Mouse (Mus musculus) midbrain, embryonic 13.5 days (tissue): ENCODE results near the gene Rpp25l. TPM values are rescaled to one million over a fixed set of nuclear protein-coding genes. Genes with fewer than 3 reads are reported as not detected.

Experiments used
- ATAC-seq: fragments of 200-750 bp; cut with Nextera tagmentation; 2 replicates; pipeline ENCODE4 v1.8.0; 2017; ENCODE audit warnings: mild to moderate bottlenecking, moderate TSS enrichment, moderate library complexity
- H3K27ac ChIP-seq: fragments of 300-500 bp; sonication (generic); 2 replicates; pipeline ENCODE4 v1.5.1; 2015; ENCODE audit warnings: inconsistent platforms, mild to moderate bottlenecking, moderate library complexity
- H3K27me3 ChIP-seq: fragments of 300-500 bp; sonication (generic); 2 replicates; pipeline ENCODE4 v1.6.1; 2015; ENCODE audit warnings: mild to moderate bottlenecking, inconsistent platforms
- H3K36me3 ChIP-seq: fragments of 300-500 bp; sonication (generic); 2 replicates; pipeline ENCODE4 v1.6.1; 2015; ENCODE audit warnings: mild to moderate bottlenecking, inconsistent platforms
- H3K4me1 ChIP-seq: fragments of 300-500 bp; sonication (generic); replicated peaks from 2 replicates; pipeline ENCODE4 v1.6.1; 2015; ENCODE audit warnings: inconsistent platforms
- H3K4me2 ChIP-seq: fragments of 300-500 bp; sonication (generic); replicated peaks from 2 replicates; pipeline ENCODE4 v1.6.1; 2015; ENCODE audit warnings: moderate library complexity, mild to moderate bottlenecking, inconsistent platforms
- H3K4me3 ChIP-seq: fragments of 300-500 bp; sonication (generic); replicated peaks from 2 replicates; pipeline ENCODE4 v1.5.1; 2015; ENCODE audit warnings: mild to moderate bottlenecking, inconsistent platforms
- H3K9ac ChIP-seq: fragments of 300-500 bp; sonication (generic); replicated peaks from 2 replicates; pipeline ENCODE4 v1.6.1; 2015; ENCODE audit warnings: mild to moderate bottlenecking, inconsistent platforms
- H3K9me3 ChIP-seq: fragments of 300-500 bp; sonication (generic); 2 replicates; pipeline ENCODE4 v1.6.1; 2016; ENCODE audit warnings: mild to moderate bottlenecking, inconsistent platforms
- WGBS: fragments of 180-500 bp; shearing (Covaris S2); methylation state at CpG from one replicate; pipeline ENCODE4 v1.1.7; 2015; 5-methylcytosine and 5-hydroxymethylcytosine counted together
- polyA plus RNA-seq: library from polyadenylated mRNA; unstranded; fragments of >200 nt; fragmentation: Nextera tagmentation; extraction: Ambion mirVana; gene quantifications from 2 replicates; pipeline ENCODE4 v1.2.1, GENCODE M21; 2015

Rpp25l gene
- polyA plus RNA-seq, 1 experiment from 2014 or later, result 67.4 TPM

DNA sequence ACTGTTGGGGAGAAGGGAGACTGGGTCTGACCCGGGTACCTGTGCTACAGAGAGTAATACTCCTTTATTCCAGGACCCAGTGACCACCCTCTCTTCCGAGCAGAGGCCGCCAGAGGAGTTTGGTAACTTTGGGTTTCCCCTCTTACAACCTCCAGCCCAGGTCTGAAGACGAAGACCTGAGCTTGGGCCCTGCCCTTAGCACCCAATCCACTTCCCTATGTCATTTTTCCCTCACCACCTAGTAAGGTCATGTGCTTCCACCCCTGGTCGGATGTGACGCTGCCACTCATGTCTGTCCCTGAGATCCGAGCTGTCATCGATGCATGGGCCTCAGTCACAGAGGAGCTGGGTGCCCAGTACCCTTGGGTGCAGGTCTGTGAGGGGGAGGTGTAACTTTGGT lies 43.1 kb upstream of the Rpp25l start:
- no peak overlapping the region for H3K27ac ChIP-seq
- H3K27me3 ChIP-seq, result no peaks in the 10 kb centered on the region
- peak overlapping the region; percentile 76 for H3K9ac ChIP-seq
- 83% methylated on average over 8 of the region's 8 CpGs for WGBS
- ATAC-seq, result no peak; the same call in 1 of the 2 replicates
- peaks cover 36% of the 10 kb centered on the region for H3K4me1 ChIP-seq
- H3K4me2 ChIP-seq, result peak overlapping the region; percentile 93
- peak overlapping the region; percentile 77 for H3K4me3 ChIP-seq
- H3K36me3 ChIP-seq, result peaks cover 7% of the 10 kb centered on the region
- H3K9me3 ChIP-seq, result no peaks in the 10 kb centered on the region

DNA sequence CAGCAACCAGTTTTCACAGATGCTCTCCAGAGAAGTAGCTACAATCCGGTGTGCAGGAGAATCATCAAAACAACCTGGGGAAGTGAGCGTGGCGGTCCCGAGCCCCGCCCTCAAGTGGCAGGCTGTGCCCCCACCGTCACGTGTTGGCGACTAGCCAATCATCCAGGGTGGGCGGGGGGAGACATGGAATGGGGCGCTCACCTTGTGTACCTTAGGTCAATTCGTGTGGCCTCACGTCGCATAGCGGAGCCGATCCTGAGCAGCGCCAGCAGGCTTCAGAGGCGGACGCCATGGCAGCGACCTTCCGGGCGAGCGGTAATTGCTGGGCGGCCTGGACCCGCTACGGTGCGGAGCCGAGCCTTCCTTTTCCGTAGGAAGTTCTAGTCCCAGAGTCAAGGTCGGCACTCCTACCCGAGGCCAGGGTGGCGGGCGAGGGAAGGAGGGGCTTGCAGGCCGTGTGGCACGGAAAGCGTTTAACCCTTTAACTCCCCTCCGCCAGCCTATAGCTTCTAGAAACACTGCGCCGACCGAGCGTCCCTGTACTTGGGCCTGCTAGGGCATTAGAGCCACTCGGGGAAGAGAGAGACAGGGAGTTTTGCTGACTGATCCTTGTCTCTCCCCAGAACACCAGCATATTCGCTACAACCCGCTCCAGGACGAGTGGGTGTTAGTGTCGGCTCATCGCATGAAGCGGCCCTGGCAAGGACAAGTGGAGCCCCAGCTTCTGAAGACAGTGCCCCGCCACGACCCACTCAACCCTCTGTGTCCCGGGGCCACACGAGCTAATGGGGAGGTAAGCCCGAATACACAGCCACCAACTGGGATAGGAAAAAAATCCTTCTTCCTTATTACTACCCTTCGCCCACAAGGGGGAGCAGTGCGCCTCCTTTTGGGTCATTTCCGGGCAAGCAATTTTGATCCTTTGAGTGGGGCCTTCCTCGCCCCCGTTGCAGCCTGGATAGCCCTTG lies 42.3 kb upstream of the Rpp25l start, which contains the start of gene Sigmar1:
Gene Sigmar1 (minus strand): TSS at position 820 of the 968 bp plus-strand sequence.
- peak within 1 kb of the TSS; percentile 77 for H3K4me3 ChIP-seq

DNA sequence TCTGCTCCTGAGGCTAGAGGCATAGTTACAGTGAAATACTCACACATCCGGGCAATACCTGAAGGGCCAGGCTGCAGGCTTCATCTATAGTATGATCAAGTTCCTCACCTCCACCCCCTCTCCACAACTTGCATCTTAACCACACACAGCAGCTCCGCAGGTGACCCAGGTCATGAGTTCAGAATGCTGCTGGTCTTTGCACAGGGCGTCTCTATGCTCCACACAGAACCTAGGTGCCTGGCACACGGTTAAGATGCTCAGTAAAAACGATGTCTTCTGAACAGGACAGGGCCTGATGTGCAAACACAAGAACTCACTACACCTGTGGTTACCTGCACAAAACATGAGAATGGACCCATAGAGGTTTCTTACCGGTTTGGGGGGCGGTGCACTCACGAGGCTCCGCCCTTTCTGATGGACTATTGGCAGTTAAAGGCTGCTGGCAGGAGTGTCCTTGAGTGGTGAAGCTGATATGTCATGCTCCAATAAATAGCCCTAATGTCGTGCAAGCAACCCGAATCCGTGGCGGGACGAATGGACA lies 41.5 kb upstream of the Rpp25l start, which contains the start of gene Galt:
Gene Galt (plus strand): TSS at position 432 of the 541 bp plus-strand sequence.
- 14% methylated on average over 14 of the region's 14 CpGs for WGBS

More for the DNA sequence above, 42.3 kb upstream of the Rpp25l start, which contains the start of gene Sigmar1:
- H3K27me3 ChIP-seq, result no peaks in the 10 kb centered on the region
- peak within 1 kb of the TSS; percentile 76 for H3K9ac ChIP-seq
- peak; percentile 71 for ATAC-seq
- H3K9me3 ChIP-seq, result no peaks in the 10 kb centered on the region
- under 1% methylated on average over 57 of the region's 57 CpGs for WGBS
- peaks cover 28% of the 10 kb centered on the region for H3K4me1 ChIP-seq
- H3K27ac ChIP-seq, result peak within 1 kb of the TSS; percentile 77
- peaks cover 7% of the 10 kb centered on the region for H3K36me3 ChIP-seq
- peak within 1 kb of the TSS; percentile 93 for H3K4me2 ChIP-seq

DNA sequence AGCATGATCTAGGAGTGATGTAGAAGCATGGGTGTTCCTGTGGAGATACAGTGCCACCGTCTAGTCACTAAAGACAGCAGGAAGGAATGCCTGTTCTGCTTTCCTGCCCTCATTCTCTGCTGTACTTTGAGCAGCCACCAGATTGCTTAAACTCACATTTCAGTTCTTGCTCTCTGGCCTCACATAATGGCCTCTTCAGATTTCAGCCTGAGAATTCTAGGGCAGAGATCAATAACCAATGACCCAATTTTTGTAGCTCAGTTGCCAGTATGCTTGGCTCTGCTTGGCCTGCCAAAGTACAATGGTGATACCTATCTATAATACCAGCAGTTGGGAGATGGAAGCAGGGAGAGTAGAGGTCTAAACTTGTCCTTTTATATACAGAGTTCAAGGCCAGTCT lies 31.7 kb upstream of the Rpp25l start:
- no peak overlapping the region for H3K4me2 ChIP-seq
- H3K36me3 ChIP-seq, result no peaks in the 10 kb centered on the region
- ATAC-seq, result no peak
- 82% methylated on average over 1 of the region's 1 CpGs for WGBS
- no peak overlapping the region for H3K4me3 ChIP-seq
- H3K27me3 ChIP-seq, result peaks cover 3% of the 10 kb centered on the region; the same call in 1 of the 2 replicates
- H3K9ac ChIP-seq, result no peak overlapping the region
- peaks cover 15% of the 10 kb centered on the region for H3K9me3 ChIP-seq
- peaks cover 11% of the 10 kb centered on the region for H3K4me1 ChIP-seq
- H3K27ac ChIP-seq, result no peak overlapping the region

More for the DNA sequence above, 41.5 kb upstream of the Rpp25l start, which contains the start of gene Galt:
- no peaks in the 10 kb centered on the region for H3K9me3 ChIP-seq
- H3K27me3 ChIP-seq, result no peaks in the 10 kb centered on the region
- peak; percentile 68 for ATAC-seq
- peak within 1 kb of the TSS; percentile 77 for H3K27ac ChIP-seq
- H3K4me2 ChIP-seq, result peak within 1 kb of the TSS; percentile 93
- peak within 1 kb of the TSS; percentile 77 for H3K4me3 ChIP-seq
- peaks cover 20% of the 10 kb centered on the region for H3K4me1 ChIP-seq
- peaks cover 7% of the 10 kb centered on the region for H3K36me3 ChIP-seq
- H3K9ac ChIP-seq, result peak within 1 kb of the TSS; percentile 76

DNA sequence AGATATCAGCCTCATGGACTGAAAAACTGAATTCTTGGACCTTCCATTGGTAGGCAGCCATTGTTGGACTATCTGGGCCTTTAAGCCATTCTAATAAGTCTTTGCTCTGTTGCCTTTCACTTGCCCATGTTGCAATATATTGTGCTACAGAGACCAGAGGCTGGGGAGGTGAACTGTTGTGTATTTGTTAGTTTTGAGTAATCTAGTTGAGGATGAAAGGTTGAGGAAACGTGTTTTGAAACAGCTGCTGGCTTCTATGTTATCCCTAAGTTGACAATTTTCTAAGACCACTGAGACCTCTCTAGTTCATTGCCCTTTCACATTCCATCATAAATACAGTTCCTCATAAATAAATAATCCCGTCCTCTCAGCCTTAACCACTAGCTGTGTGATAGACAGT lies 30.8 kb upstream of the Rpp25l start:
- WGBS, result 72% methylated on average over 2 of the region's 2 CpGs
- H3K4me2 ChIP-seq, result no peak overlapping the region
- no peak overlapping the region for H3K9ac ChIP-seq
- 0 out of 2 replicates have a peak, but pooled peaks cover 5% of the 10 kb centered on the region for H3K36me3 ChIP-seq
- H3K27me3 ChIP-seq, result peaks cover 3% of the 10 kb centered on the region; the same call in 1 of the 2 replicates
- H3K4me1 ChIP-seq, result peaks cover 20% of the 10 kb centered on the region
- no peak for ATAC-seq
- H3K4me3 ChIP-seq, result no peak overlapping the region
- H3K27ac ChIP-seq, result no peak overlapping the region
- peaks cover 15% of the 10 kb centered on the region for H3K9me3 ChIP-seq

DNA sequence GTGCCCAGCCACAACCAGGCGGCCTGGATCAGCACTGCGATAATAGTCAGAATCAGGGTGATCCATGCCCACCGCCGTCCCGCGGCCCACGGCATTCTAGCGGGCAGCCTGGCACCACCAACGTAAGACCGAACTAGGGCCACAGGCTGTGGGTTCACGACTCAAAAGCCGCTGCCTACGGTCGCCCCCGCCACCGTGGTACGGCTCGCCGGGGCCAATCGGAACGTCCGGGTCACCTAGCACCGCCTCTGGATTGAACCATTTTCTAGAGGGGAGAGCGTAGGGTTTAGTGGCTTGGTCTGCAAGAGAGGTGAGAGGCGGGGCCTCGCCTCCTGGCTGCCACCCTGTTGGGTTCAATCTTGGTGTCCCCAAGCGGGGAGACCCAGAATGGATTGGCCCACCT lies 27.8 kb upstream of the Rpp25l start:
- Histone ChIP-seq H3K27me3 (peaks cover 3% of the 10 kb centered on the region; the same call in 1 of the 2 replicates), H3K4me2 (peak overlapping the region; percentile 83), H3K4me1 (peaks cover 21% of the 10 kb centered on the region), H3K9ac (peak overlapping the region; percentile 79), H3K36me3 (peaks cover 13% of the 10 kb centered on the region; the same call in 1 of the 2 replicates), H3K4me3 (peak overlapping the region; percentile 64), H3K9me3 (peaks cover 4% of the 10 kb centered on the region; the same call in 1 of the 2 replicates), H3K27ac (peak overlapping the region; percentile 81)
- ATAC-seq, result peak; percentile 96
- WGBS, result under 1% methylated on average over 27 of the region's 27 CpGs

DNA sequence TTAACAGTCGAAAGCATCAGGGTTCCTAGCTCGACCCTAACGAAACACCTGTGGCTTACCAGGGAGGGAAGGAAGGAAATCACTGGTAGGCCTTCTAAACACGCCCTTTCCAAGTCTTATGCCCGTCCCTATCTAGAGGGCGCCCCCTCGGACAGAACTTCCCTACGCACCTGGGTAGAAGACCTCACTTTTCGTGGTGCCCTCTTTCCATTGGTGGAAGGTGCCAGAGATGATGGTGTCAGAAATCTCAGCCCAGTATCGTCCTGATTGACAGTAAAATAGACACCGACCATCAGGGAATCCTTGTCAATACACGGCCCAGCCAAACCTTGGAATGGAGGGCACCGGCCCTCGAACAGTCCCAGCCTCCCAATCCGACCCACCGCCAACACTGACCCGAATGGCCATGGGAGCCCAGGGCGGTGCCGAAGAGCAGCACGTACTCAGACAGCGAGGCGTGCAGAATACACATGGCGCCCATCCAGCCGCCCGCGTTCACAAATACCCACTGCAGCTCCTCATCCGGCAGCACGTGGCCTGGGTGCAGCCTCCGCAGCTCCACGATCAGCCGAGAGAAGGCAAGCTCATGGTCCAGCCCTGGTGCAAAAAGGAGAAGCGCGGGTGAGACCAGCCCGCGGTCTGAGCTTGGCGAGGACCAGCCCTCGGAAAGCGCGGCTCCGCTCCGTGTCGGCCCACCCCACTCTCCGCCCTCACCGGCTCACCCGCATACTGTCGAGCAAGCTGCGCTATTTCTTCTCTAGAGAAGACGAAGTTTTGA lies 27.2 kb upstream of the Rpp25l start:
- 1% methylated on average over 48 of the region's 48 CpGs for WGBS
- no peaks in the 10 kb centered on the region for H3K9me3 ChIP-seq
- H3K4me2 ChIP-seq, result peak overlapping the region; percentile 83
- peaks cover 13% of the 10 kb centered on the region; the same call in 1 of the 2 replicates for H3K36me3 ChIP-seq
- peak overlapping the region; percentile 81 for H3K27ac ChIP-seq
- peak overlapping the region; percentile 79 for H3K9ac ChIP-seq
- H3K4me1 ChIP-seq, result peaks cover 21% of the 10 kb centered on the region
- H3K27me3 ChIP-seq, result peaks cover 3% of the 10 kb centered on the region; the same call in 1 of the 2 replicates
- H3K4me3 ChIP-seq, result peak overlapping the region; percentile 64
- ATAC-seq, result peak; percentile 89

DNA sequence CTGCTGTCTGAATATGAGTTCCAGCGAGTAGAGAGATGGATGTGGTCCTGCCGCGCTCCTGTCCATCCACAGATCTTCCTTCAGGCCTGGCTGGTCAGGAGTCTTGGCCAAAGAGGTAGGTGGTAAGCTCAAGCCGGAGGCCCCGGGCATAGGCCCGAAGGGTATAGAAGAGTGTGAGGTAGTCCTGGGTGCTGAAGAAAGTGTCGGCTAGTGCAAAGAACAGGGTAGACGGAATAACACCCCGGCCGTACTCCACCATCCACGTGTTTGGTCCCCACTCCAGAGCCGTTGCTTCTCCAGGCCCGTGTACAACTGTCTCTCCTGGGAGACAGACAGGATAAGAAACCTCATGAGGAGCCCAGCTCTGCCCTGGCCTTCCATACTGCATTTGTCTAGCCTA lies 25.9 kb upstream of the Rpp25l start:
- Histone ChIP-seq H3K9ac (no peak overlapping the region), H3K9me3 (no peaks in the 10 kb centered on the region), H3K27me3 (peaks cover 3% of the 10 kb centered on the region; the same call in 1 of the 2 replicates), H3K4me2 (peak overlapping the region; percentile 83), H3K36me3 (peaks cover 13% of the 10 kb centered on the region; the same call in 1 of the 2 replicates), H3K4me3 (no peak overlapping the region), H3K27ac (no peak overlapping the region), H3K4me1 (peaks cover 21% of the 10 kb centered on the region)
- ATAC-seq, result no peak
- 95% methylated on average over 13 of the region's 13 CpGs for WGBS

DNA sequence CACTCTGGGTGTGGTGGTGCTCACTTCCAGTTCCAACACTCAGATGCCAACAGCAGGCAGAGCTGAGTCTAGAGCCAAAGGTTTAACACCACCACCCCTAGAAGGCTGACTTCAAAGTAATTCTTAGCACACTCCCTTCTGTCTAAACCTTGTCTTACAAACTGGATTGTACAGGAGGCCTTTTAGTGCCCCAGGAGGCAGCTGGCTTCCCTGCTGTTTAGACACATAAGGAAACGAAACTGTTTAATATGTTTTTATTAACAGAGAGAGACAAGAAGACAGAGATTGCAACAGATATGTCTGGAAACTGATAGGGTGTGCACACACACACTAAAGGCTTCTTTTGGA lies 24.9 kb upstream of the Rpp25l start:
- Histone ChIP-seq H3K27me3 (peaks cover 10% of the 10 kb centered on the region; the same call in 1 of the 2 replicates), H3K4me1 (peaks cover 21% of the 10 kb centered on the region), H3K4me3 (no peak overlapping the region), H3K36me3 (peaks cover 13% of the 10 kb centered on the region; the same call in 1 of the 2 replicates), H3K9ac (no peak overlapping the region), H3K4me2 (no peak overlapping the region), H3K9me3 (no peaks in the 10 kb centered on the region), H3K27ac (no peak overlapping the region)
- WGBS, result 65% methylated on average over 1 of the region's 1 CpGs
- ATAC-seq, result no peak

DNA sequence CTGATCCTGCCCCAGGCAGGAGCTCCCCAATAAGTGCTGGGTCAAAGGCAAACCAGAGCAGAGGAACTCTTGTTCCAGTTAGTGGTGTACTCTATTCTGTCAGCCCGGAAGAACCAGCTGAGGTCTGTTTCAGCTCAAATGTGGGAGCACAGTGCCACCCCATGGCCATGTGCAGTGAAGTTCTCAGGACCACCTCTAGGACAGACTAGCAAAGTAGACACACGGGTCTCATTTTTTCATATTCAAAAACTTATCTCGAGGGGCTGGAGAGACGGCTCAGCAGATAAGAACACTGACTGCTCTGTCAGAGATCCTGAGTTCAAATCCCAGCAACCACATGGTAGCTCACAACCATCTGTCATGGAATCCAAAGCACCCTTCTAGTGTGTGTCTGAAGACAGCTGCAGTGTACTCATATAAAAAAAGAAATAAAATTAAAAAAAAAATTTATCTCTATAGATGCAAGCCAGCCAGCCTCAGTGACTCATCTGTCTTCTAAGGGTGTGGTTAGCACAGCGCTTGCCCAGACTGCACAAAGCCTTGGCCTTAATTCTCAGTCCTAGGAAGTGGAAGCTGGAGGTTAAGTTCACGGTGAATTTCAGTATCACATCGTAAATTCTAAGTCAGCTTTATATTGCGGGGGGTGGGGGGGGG lies 24.4 kb upstream of the Rpp25l start:
- Histone ChIP-seq H3K4me2 (no peak overlapping the region), H3K4me3 (no peak overlapping the region), H3K36me3 (peaks cover 13% of the 10 kb centered on the region; the same call in 1 of the 2 replicates), H3K9ac (no peak overlapping the region), H3K4me1 (peaks cover 21% of the 10 kb centered on the region), H3K27me3 (peaks cover 16% of the 10 kb centered on the region), H3K27ac (no peak overlapping the region), H3K9me3 (no peaks in the 10 kb centered on the region)
- peak; percentile 35; the same call in 1 of the 2 replicates for ATAC-seq
- 46% methylated on average over 8 of the region's 8 CpGs for WGBS
